Mouse (Mus musculus): ENCODE data around the gene Gm20388. TPM values are rescaled to one million over a fixed set of nuclear protein-coding genes. Genes with fewer than 3 reads are reported as not detected.

Gene Gm20388
- polyA plus RNA-seq, 1 experiment from 2014 or later: not detected

GRCm38 (mm10) chr8:121896476-121897145, 1986.0 kb downstream of the Gm20388 start:
- WGBS: 30% methylated on average over 12 of the region's 12 CpGs
- no peak for ATAC-seq (ENCODE audit: insufficient number of reproducible peaks, insufficient read depth, low FRiP score, low TSS enrichment)
- H3K27ac ChIP-seq: no peak overlapping the region
- no peak overlapping the region for H3K4me3 ChIP-seq
- H3K36me3 ChIP-seq: 0 out of 2 replicates have a peak, but pooled peaks cover 8% of the 10 kb centered on the region
- no peaks in the 10 kb centered on the region for H3K27me3 ChIP-seq
- no peak overlapping the region for H3K4me2 ChIP-seq (replicated peaks)
- H3K9ac ChIP-seq: no peak overlapping the region
- peaks cover 27% of the 10 kb centered on the region for H3K4me1 ChIP-seq
- H3K9me3 ChIP-seq: no peaks in the 10 kb centered on the region

GRCm38 (mm10) chr8:121897205-121897604, 1986.6 kb downstream of the Gm20388 start:
- H3K4me3 ChIP-seq: no peak overlapping the region
- H3K4me1 ChIP-seq: peaks cover 33% of the 10 kb centered on the region
- no peak overlapping the region for H3K4me2 ChIP-seq (replicated peaks)
- H3K36me3 ChIP-seq: 0 out of 2 replicates have a peak, but pooled peaks cover 8% of the 10 kb centered on the region
- H3K9ac ChIP-seq: no peak overlapping the region
- no peak for ATAC-seq (ENCODE audit: insufficient number of reproducible peaks, insufficient read depth, low FRiP score, low TSS enrichment)
- H3K9me3 ChIP-seq: no peaks in the 10 kb centered on the region
- H3K27me3 ChIP-seq: no peaks in the 10 kb centered on the region
- WGBS: 68% methylated on average over 9 of the region's 9 CpGs
- H3K27ac ChIP-seq: peak overlapping the region; percentile 76; the same call in 1 of the 2 replicates

GRCm38 (mm10) chr8:121897871-121898381, 1987.3 kb downstream of the Gm20388 start:
- 0 out of 2 replicates have a peak, but pooled peaks cover 8% of the 10 kb centered on the region for H3K36me3 ChIP-seq
- H3K27ac ChIP-seq: peak overlapping the region; percentile 76
- no peak overlapping the region for H3K4me3 ChIP-seq
- H3K9me3 ChIP-seq: no peaks in the 10 kb centered on the region
- H3K27me3 ChIP-seq: no peaks in the 10 kb centered on the region
- 0 out of 2 replicates have a peak overlapping the region, but pooled peaks have one; percentile 19 for H3K4me2 ChIP-seq (replicated peaks)
- peak overlapping the region; percentile 42; the same call in 1 of the 2 replicates for H3K9ac ChIP-seq
- WGBS: 33% methylated on average over 7 of the region's 7 CpGs
- ATAC-seq (ENCODE audit: insufficient number of reproducible peaks, insufficient read depth, low FRiP score, low TSS enrichment): no peak
- peaks cover 33% of the 10 kb centered on the region for H3K4me1 ChIP-seq

GRCm38 (mm10) chr8:121898401-121898931, 1987.8 kb downstream of the Gm20388 start:
- peak overlapping the region; percentile 19 for H3K4me2 ChIP-seq (replicated peaks)
- H3K9me3 ChIP-seq: no peaks in the 10 kb centered on the region
- no peaks in the 10 kb centered on the region for H3K27me3 ChIP-seq
- H3K9ac ChIP-seq: peak overlapping the region; percentile 42; the same call in 1 of the 2 replicates
- peak; percentile 81 for ATAC-seq (ENCODE audit: insufficient number of reproducible peaks, insufficient read depth, low FRiP score, low TSS enrichment)
- 16% methylated on average over 4 of the region's 4 CpGs for WGBS
- H3K36me3 ChIP-seq: 0 out of 2 replicates have a peak, but pooled peaks cover 8% of the 10 kb centered on the region
- H3K4me3 ChIP-seq: no peak overlapping the region
- peaks cover 33% of the 10 kb centered on the region for H3K4me1 ChIP-seq
- peak overlapping the region; percentile 76 for H3K27ac ChIP-seq

GRCm38 (mm10) chr8:121899180-121900044, 1988.8 kb downstream of the Gm20388 start:
- no peaks in the 10 kb centered on the region for H3K27me3 ChIP-seq
- WGBS: 79% methylated on average over 18 of the region's 18 CpGs
- H3K4me1 ChIP-seq: peaks cover 33% of the 10 kb centered on the region
- H3K27ac ChIP-seq: peak overlapping the region; percentile 36; the same call in 1 of the 2 replicates
- 0 out of 2 replicates have a peak, but pooled peaks cover 8% of the 10 kb centered on the region for H3K36me3 ChIP-seq
- H3K9me3 ChIP-seq: no peaks in the 10 kb centered on the region
- no peak for ATAC-seq (ENCODE audit: insufficient number of reproducible peaks, insufficient read depth, low FRiP score, low TSS enrichment)
- no peak overlapping the region for H3K4me3 ChIP-seq
- H3K9ac ChIP-seq: 0 out of 2 replicates have a peak overlapping the region, but pooled peaks have one; percentile 19
- no peak overlapping the region for H3K4me2 ChIP-seq (replicated peaks)

- Histone ChIP-seq H3K9me3 (no peaks in the 10 kb centered on the region), H3K9ac (no peak overlapping the region), H3K27me3 (no peaks in the 10 kb centered on the region), H3K4me2 (replicated peaks) (no peak overlapping the region), H3K27ac (no peak overlapping the region), H3K4me1 (peaks cover 41% of the 10 kb centered on the region), H3K36me3 (no peaks in the 10 kb centered on the region), H3K4me3 (no peak overlapping the region)
- 35% methylated on average over 8 of the region's 8 CpGs for WGBS
- no peak for ATAC-seq (ENCODE audit: insufficient number of reproducible peaks, insufficient read depth, low FRiP score, low TSS enrichment)
Measured at GRCm38 (mm10) chr8:121901498-121902236, 1991.0 kb downstream of the Gm20388 start.

GRCm38 (mm10) chr8:121903977-121904376, 1993.3 kb downstream of the Gm20388 start:
- H3K9me3 ChIP-seq: no peaks in the 10 kb centered on the region
- H3K36me3 ChIP-seq: no peaks in the 10 kb centered on the region
- H3K9ac ChIP-seq: no peak overlapping the region
- H3K27ac ChIP-seq: no peak overlapping the region
- H3K4me1 ChIP-seq: peaks cover 30% of the 10 kb centered on the region
- no peak for ATAC-seq (ENCODE audit: insufficient number of reproducible peaks, insufficient read depth, low FRiP score, low TSS enrichment)
- H3K4me2 ChIP-seq (replicated peaks): no peak overlapping the region
- H3K27me3 ChIP-seq: no peaks in the 10 kb centered on the region
- 70% methylated on average over 6 of the region's 6 CpGs for WGBS
- no peak overlapping the region for H3K4me3 ChIP-seq

GRCm38 (mm10) chr8:121904999-121905398, 1994.4 kb downstream of the Gm20388 start:
- Histone ChIP-seq H3K4me3 (no peak overlapping the region), H3K9me3 (no peaks in the 10 kb centered on the region), H3K27me3 (no peaks in the 10 kb centered on the region), H3K27ac (no peak overlapping the region), H3K9ac (no peak overlapping the region), H3K4me2 (replicated peaks) (0 out of 2 replicates have a peak overlapping the region, but pooled peaks have one; percentile 95), H3K36me3 (no peaks in the 10 kb centered on the region), H3K4me1 (peaks cover 30% of the 10 kb centered on the region)
- ATAC-seq (ENCODE audit: insufficient number of reproducible peaks, insufficient read depth, low FRiP score, low TSS enrichment): no peak
- 84% methylated on average over 9 of the region's 9 CpGs for WGBS

GRCm38 (mm10) chr8:121905420-121905819, 1994.8 kb downstream of the Gm20388 start:
- H3K9me3 ChIP-seq: no peaks in the 10 kb centered on the region
- no peaks in the 10 kb centered on the region for H3K36me3 ChIP-seq
- no peaks in the 10 kb centered on the region for H3K27me3 ChIP-seq
- peak overlapping the region; percentile 73 for H3K4me3 ChIP-seq
- H3K27ac ChIP-seq: no peak overlapping the region
- peak overlapping the region; percentile 95 for H3K4me2 ChIP-seq (replicated peaks)
- ATAC-seq (ENCODE audit: insufficient number of reproducible peaks, insufficient read depth, low FRiP score, low TSS enrichment): no peak
- no peak overlapping the region for H3K9ac ChIP-seq
- 64% methylated on average over 1 of the region's 1 CpGs for WGBS
- peaks cover 30% of the 10 kb centered on the region for H3K4me1 ChIP-seq

GRCm38 (mm10) chr8:121905864-121906263, 1995.2 kb downstream of the Gm20388 start:
- peaks cover 30% of the 10 kb centered on the region for H3K4me1 ChIP-seq
- 41% methylated on average over 5 of the region's 5 CpGs for WGBS
- H3K4me2 ChIP-seq (replicated peaks): peak overlapping the region; percentile 95
- H3K9ac ChIP-seq: no peak overlapping the region
- peak overlapping the region; percentile 73 for H3K4me3 ChIP-seq
- no peaks in the 10 kb centered on the region for H3K9me3 ChIP-seq
- H3K27ac ChIP-seq: no peak overlapping the region
- no peaks in the 10 kb centered on the region for H3K36me3 ChIP-seq
- ATAC-seq (ENCODE audit: insufficient number of reproducible peaks, insufficient read depth, low FRiP score, low TSS enrichment): no peak
- H3K27me3 ChIP-seq: no peaks in the 10 kb centered on the region
